Mouse (Mus musculus): Measurements from ENCODE around the gene Gpatch1.

GRCm38 (mm10) chr7:35252041-35252558 lies 66.1 kb downstream of the Gpatch1 start:
- TF ChIP-seq CTCF (IDR thresholded peaks at IDR 0.05; ENCODE audit: borderline replicate concordance, control insufficient read depth, extremely low read depth, insufficient read depth, low read length, poor library complexity) (no peak), POLR2A (IDR thresholded peaks at IDR 0.05; ENCODE audit: control insufficient read depth, extremely low read depth, insufficient read depth, low read length, poor library complexity) (no peak)
